In genomic region chr4:126754736-126755374, GRCm38 (mm10) we compare ENCODE assay signal across 7 mouse cellular contexts. TPM values are rescaled to one million over a fixed set of nuclear protein-coding genes. Genes with fewer than 3 reads are reported as not detected.
A peak's percentile ranks its signal among the peaks of the same experiment; 100 is the strongest.
DNase-seq lines count a peak whose midpoint lies in the region; ATAC-seq and TF ChIP-seq lines count a peak whose summit lies in the region.

No protein-coding gene starts in this region.

- peaks cover 18% of the 10 kb centered on the region for H3K4me1 ChIP-seq in liver, embryonic 11.5 days (replicated peaks; ENCODE audit: control insufficient read depth, insufficient read depth, low read length)
- H3K4me1 ChIP-seq in forebrain, postnatal 0 days (ENCODE audit: insufficient read depth), result peaks cover 26% of the 10 kb centered on the region
- peaks cover 27% of the 10 kb centered on the region for H3K4me1 ChIP-seq in liver, embryonic 12.5 days
- H3K4me1 ChIP-seq in stomach, embryonic 14.5 days (ENCODE audit: control insufficient read depth, insufficient read depth, low read length), result peaks cover 26% of the 10 kb centered on the region

- H3K4me3 ChIP-seq in liver, embryonic 11.5 days (ENCODE audit: low read depth, low read length), result no peak overlapping the region
- peak overlapping the region; percentile 69 for H3K4me3 ChIP-seq in forebrain, postnatal 0 days (ENCODE audit: low read depth, low read length)
- peak overlapping the region; percentile 77 for H3K4me3 ChIP-seq in liver, embryonic 12.5 days
- peak overlapping the region; percentile 91 for H3K4me3 ChIP-seq in stomach, embryonic 14.5 days (ENCODE audit: low read depth, low read length)

- DNase-seq in liver, embryonic 11.5 days (ENCODE audit: low spot score), result no peak
- no peak for DNase-seq in liver
- DNase-seq in forebrain, postnatal 0 days, result no peak
- no peak for DNase-seq in thymus, postnatal 25 days
- no peak for DNase-seq in left cerebral cortex, adult 11 months (ENCODE audit: low spot score)

- no peak overlapping the region for H3K9ac ChIP-seq in liver, embryonic 11.5 days (ENCODE audit: low read depth, low read length)
- H3K9ac ChIP-seq in forebrain, postnatal 0 days, result 0 out of 2 replicates have a peak overlapping the region, but pooled peaks have one; percentile 74
- H3K9ac ChIP-seq in liver, embryonic 12.5 days, result no peak overlapping the region; the same call in 1 of the 2 replicates
- no peak overlapping the region for H3K9ac ChIP-seq in stomach, embryonic 14.5 days (replicated peaks; ENCODE audit: low read depth, low read length)

- ATAC-seq in liver, embryonic 11.5 days (replicated peaks; ENCODE audit: low FRiP score), result no peak
- no peak for ATAC-seq in forebrain, postnatal 0 days
- no peak for ATAC-seq in liver, embryonic 12.5 days
- peak; percentile 8; the same call in 1 of the 2 replicates for ATAC-seq in stomach, embryonic 14.5 days (ENCODE audit: insufficient number of reproducible peaks, insufficient read depth, low FRiP score, low read depth)

- 55% methylated on average over 12 of the region's 12 CpGs for WGBS in liver, embryonic 11.5 days
- WGBS in forebrain, postnatal 0 days, result 33% methylated on average over 12 of the region's 12 CpGs
- 59% methylated on average over 12 of the region's 12 CpGs for WGBS in liver, embryonic 12.5 days (ENCODE audit: insufficient replicate concordance)
- 23% methylated on average over 12 of the region's 12 CpGs for WGBS in stomach, embryonic 14.5 days

- H3K36me3 ChIP-seq in liver, embryonic 11.5 days (ENCODE audit: control insufficient read depth, insufficient read depth, low read length), result 0 out of 2 replicates have a peak, but pooled peaks cover 2% of the 10 kb centered on the region
- peaks cover 5% of the 10 kb centered on the region; the same call in 1 of the 2 replicates for H3K36me3 ChIP-seq in forebrain, postnatal 0 days (ENCODE audit: insufficient read depth)
- H3K36me3 ChIP-seq in liver, embryonic 12.5 days, result peaks cover 29% of the 10 kb centered on the region
- peaks cover 2% of the 10 kb centered on the region; the same call in 1 of the 2 replicates for H3K36me3 ChIP-seq in stomach, embryonic 14.5 days (ENCODE audit: control insufficient read depth, insufficient read depth, low read length)

- no peak for TF ChIP-seq CTCF in forebrain, postnatal 0 days (IDR thresholded peaks at IDR 0.05; ENCODE audit: low read depth)

- H3K27ac ChIP-seq in liver, embryonic 11.5 days (ENCODE audit: low read depth, low read length), result no peak overlapping the region
- no peak overlapping the region; the same call in 1 of the 2 replicates for H3K27ac ChIP-seq in forebrain, postnatal 0 days (ENCODE audit: low read depth, low read length)
- no peak overlapping the region for H3K27ac ChIP-seq in liver, embryonic 12.5 days
- peak overlapping the region; percentile 95; the same call in 1 of the 2 replicates for H3K27ac ChIP-seq in stomach, embryonic 14.5 days (ENCODE audit: low read length)

- peak overlapping the region; percentile 99 for H3K4me2 ChIP-seq in liver, embryonic 11.5 days
- peak overlapping the region; percentile 96 for H3K4me2 ChIP-seq in forebrain, postnatal 0 days (ENCODE audit: low read depth)
- H3K4me2 ChIP-seq in liver, embryonic 12.5 days, result peak overlapping the region; percentile 95
- H3K4me2 ChIP-seq in stomach, embryonic 14.5 days (replicated peaks; ENCODE audit: low read depth, low read length), result peak overlapping the region; percentile 69

- no peaks in the 10 kb centered on the region for H3K27me3 ChIP-seq in liver, embryonic 11.5 days (replicated peaks; ENCODE audit: control insufficient read depth, insufficient read depth, low read length)
- no peaks in the 10 kb centered on the region for H3K27me3 ChIP-seq in forebrain, postnatal 0 days (ENCODE audit: insufficient read depth, low read length)
- no peaks in the 10 kb centered on the region for H3K27me3 ChIP-seq in liver, embryonic 12.5 days (replicated peaks)
- no peaks in the 10 kb centered on the region for H3K27me3 ChIP-seq in stomach, embryonic 14.5 days (ENCODE audit: control insufficient read depth, insufficient read depth, low read length)

- no peaks in the 10 kb centered on the region for H3K9me3 ChIP-seq in liver, embryonic 11.5 days (ENCODE audit: control insufficient read depth, low read length)
- H3K9me3 ChIP-seq in forebrain, postnatal 0 days (ENCODE audit: low read length), result no peaks in the 10 kb centered on the region
- H3K9me3 ChIP-seq in liver, embryonic 12.5 days (replicated peaks), result no peaks in the 10 kb centered on the region
- H3K9me3 ChIP-seq in stomach, embryonic 14.5 days (ENCODE audit: control insufficient read depth, low read depth, low read length), result no peaks in the 10 kb centered on the region

RNA-seq across cellular contexts. Expression of gene AU040320, which starts 1.5 kb away (rescaled TPM):
- 18.7 and 19.3 TPM in 2 replicates for polyA plus RNA-seq in liver, embryonic 11.5 days (2014; fragmentation: Nextera tagmentation; extraction: Ambion mirVana)
- 33.4 and 35.7 TPM in 2 replicates for total RNA-seq in forebrain, postnatal 0 days (2014; rRNA removed)
- polyA plus RNA-seq in forebrain, postnatal 0 days (2015; fragmentation: Nextera tagmentation; extraction: Ambion mirVana), result 27.4 and 33.5 TPM in 2 replicates
- 10.3 and 10.8 TPM in 2 replicates for polyA plus RNA-seq in liver, embryonic 12.5 days (2016; fragmentation: Nextera tagmentation; extraction: Ambion mirVana)
- polyA plus RNA-seq in stomach, embryonic 14.5 days (2014; fragmentation: Nextera tagmentation; extraction: Ambion mirVana), result 22.4 and 30.1 TPM in 2 replicates

RNA-seq across cellular contexts. Expression of gene Ncdn, which starts 1.6 kb away (rescaled TPM):
- polyA plus RNA-seq in liver, embryonic 11.5 days (2014; fragmentation: Nextera tagmentation; extraction: Ambion mirVana), result 25.0 and 27.2 TPM in 2 replicates
- 308 and 339 TPM in 2 replicates for total RNA-seq in forebrain, postnatal 0 days (2014; rRNA removed)
- 205 and 223 TPM in 2 replicates for polyA plus RNA-seq in forebrain, postnatal 0 days (2015; fragmentation: Nextera tagmentation; extraction: Ambion mirVana)
- 14.7 and 15.2 TPM in 2 replicates for polyA plus RNA-seq in liver, embryonic 12.5 days (2016; fragmentation: Nextera tagmentation; extraction: Ambion mirVana)
- 21.9 and 23.9 TPM in 2 replicates for polyA plus RNA-seq in stomach, embryonic 14.5 days (2014; fragmentation: Nextera tagmentation; extraction: Ambion mirVana)

RNA-seq across cellular contexts. Expression of gene Tfap2e, which starts 18.8 kb away (rescaled TPM):
- polyA plus RNA-seq in liver, embryonic 11.5 days (2014; fragmentation: Nextera tagmentation; extraction: Ambion mirVana), result not detected in 2 replicates
- 1.1 TPM in 2 replicates for total RNA-seq in forebrain, postnatal 0 days (2014; rRNA removed)
- 0.86 and 0.93 TPM in 2 replicates for polyA plus RNA-seq in forebrain, postnatal 0 days (2015; fragmentation: Nextera tagmentation; extraction: Ambion mirVana)
- polyA plus RNA-seq in liver, embryonic 12.5 days (2016; fragmentation: Nextera tagmentation; extraction: Ambion mirVana), result not detected in 2 replicates
- not detected in 2 replicates for polyA plus RNA-seq in stomach, embryonic 14.5 days (2014; fragmentation: Nextera tagmentation; extraction: Ambion mirVana)
